Mouse (Mus musculus) midbrain, embryonic 10.5 days (tissue): ENCODE measurements around the gene Ccdc57. TPM values are rescaled to one million over a fixed set of nuclear protein-coding genes. Genes with fewer than 3 reads are reported as not detected.
A peak's percentile ranks its signal among the peaks of the same experiment; 100 is the strongest.

Source experiments
- DNase-seq: peaks from one replicate; pipeline ENCODE4 v3.0.0-alpha.2; 2017; ENCODE audit warnings: low spot score
- H3K27ac ChIP-seq: fragments of 300-500 bp; sonication (generic); replicated peaks from 2 replicates; pipeline ENCODE4 v1.5.1; 2016; ENCODE audit warnings: mild to moderate bottlenecking
- H3K27me3 ChIP-seq: fragments of 300-500 bp; sonication (generic); 2 replicates; pipeline ENCODE4 v1.6.1; 2016; ENCODE audit warnings: low read depth, mild to moderate bottlenecking; ENCODE audit not compliant: poor library complexity, severe bottlenecking
- H3K36me3 ChIP-seq: fragments of 300-500 bp; sonication (generic); 2 replicates; pipeline ENCODE4 v1.6.1; 2016; ENCODE audit warnings: mild to moderate bottlenecking, moderate library complexity
- H3K4me1 ChIP-seq: fragments of 300-500 bp; sonication (generic); 2 replicates; pipeline ENCODE4 v1.6.1; 2016
- H3K4me3 ChIP-seq: fragments of 300-500 bp; sonication (generic); 2 replicates; pipeline ENCODE4 v1.5.1; 2016; ENCODE audit warnings: mild to moderate bottlenecking, moderate library complexity
- H3K9me3 ChIP-seq: fragments of 300-500 bp; sonication (generic); replicated peaks from 2 replicates; pipeline ENCODE4 v1.6.1; 2016; ENCODE audit warnings: mild to moderate bottlenecking
- WGBS: fragments of 180-500 bp; shearing (Covaris S2); methylation state at CpG from one replicate; pipeline ENCODE4 v1.1.7; 2016; 5-methylcytosine and 5-hydroxymethylcytosine counted together
- polyA plus RNA-seq: library from polyadenylated mRNA; unstranded; fragments of >200 nt; fragmentation: Nextera tagmentation; extraction: Ambion mirVana; gene quantifications from 2 replicates; pipeline ENCODE4 v1.2.1, GENCODE M21; 2016

Gene Ccdc57
- polyA plus RNA-seq, 1 experiment from 2014 or later = 6.2 TPM

DNA sequence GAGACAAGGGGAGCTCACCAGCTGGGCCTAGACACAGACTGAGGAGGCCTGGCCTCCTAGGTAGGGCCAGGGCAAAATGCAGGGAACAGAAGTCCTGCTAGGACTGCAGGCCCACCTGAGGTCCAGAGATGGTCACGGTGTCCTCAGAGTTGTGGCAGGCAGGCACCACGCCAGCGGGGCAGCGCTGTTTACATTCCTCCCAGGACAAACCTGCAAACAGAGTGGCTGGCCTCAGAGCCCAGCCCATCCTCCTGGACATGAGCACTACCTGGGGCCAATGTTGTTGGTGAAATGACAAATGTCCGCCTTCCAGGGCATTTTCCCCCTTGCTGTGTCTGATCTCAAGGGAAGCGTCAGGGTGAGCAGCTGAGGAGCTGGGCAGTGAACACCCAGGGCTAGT is 115.3 kb downstream of the Ccdc57 start:
- 96% methylated on average over 6 of the region's 6 CpGs for WGBS

DNA sequence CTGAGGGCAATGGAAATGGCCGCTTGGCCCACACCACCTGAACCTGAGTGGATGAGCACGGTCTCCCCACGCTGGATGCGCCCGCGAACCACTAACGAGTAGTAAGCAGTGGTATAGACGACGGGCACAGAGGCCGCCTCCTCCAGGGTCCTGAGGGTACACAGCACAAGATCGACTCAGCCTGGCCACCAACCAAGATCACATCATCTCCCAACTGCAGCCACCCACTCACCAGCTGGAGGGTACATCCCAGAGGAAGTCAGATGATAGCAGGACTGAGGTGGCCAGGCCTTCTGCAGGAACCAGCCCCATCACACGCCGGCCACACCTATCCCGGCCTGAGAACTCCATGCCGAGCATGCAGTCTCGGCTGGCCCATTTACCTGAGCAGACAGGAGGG is 120.6 kb downstream of the Ccdc57 start:
- no peaks in the 10 kb centered on the region for H3K4me1 ChIP-seq
- no peaks in the 10 kb centered on the region for H3K9me3 ChIP-seq
- no peak for DNase-seq
- H3K27ac ChIP-seq = no peak overlapping the region
- H3K27me3 ChIP-seq = no peaks in the 10 kb centered on the region
- peaks cover 100% of the 10 kb centered on the region for H3K36me3 ChIP-seq
- WGBS = 96% methylated on average over 16 of the region's 16 CpGs
- H3K4me3 ChIP-seq = 0 out of 2 replicates have a peak overlapping the region, but pooled peaks have one; percentile 1

More for the DNA sequence above, 115.3 kb downstream of the Ccdc57 start:
- DNase-seq = no peak
- H3K27ac ChIP-seq = no peak overlapping the region
- no peak overlapping the region for H3K4me3 ChIP-seq
- peaks cover 100% of the 10 kb centered on the region for H3K36me3 ChIP-seq
- H3K9me3 ChIP-seq = no peaks in the 10 kb centered on the region
- H3K4me1 ChIP-seq = peaks cover 19% of the 10 kb centered on the region
- no peaks in the 10 kb centered on the region for H3K27me3 ChIP-seq

DNA sequence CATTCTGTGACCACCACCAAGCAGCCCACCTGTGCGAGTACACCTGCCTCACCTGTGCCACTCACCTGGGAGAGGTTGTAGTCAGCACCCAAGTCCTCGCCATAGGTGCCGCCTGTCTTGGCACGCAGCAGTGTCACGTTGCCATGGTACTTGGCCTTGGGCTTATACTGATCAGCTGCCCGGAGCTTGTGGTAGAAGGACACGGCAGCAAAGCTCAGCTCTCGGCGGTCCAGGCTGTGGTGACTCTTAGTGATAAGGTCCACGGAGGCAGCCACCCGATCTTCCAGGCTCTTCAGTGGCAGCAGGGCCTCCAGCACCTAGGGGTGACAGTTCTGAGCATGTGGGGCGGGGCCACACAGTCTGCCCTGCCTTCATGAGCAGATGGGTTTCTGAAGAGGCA is 124.7 kb downstream of the Ccdc57 start:
- H3K27ac ChIP-seq = no peak overlapping the region
- H3K27me3 ChIP-seq = no peaks in the 10 kb centered on the region
- no peaks in the 10 kb centered on the region for H3K4me1 ChIP-seq
- 97% methylated on average over 12 of the region's 12 CpGs for WGBS
- no peak for DNase-seq
- H3K36me3 ChIP-seq = peaks cover 84% of the 10 kb centered on the region
- H3K4me3 ChIP-seq = no peak overlapping the region
- H3K9me3 ChIP-seq = no peaks in the 10 kb centered on the region

GRCm38 (mm10) chr11:120805375-120806298 is 127.0 kb downstream of the Ccdc57 start:
- Histone ChIP-seq H3K4me1 (peaks cover under 1% of the 10 kb centered on the region; the same call in 1 of the 2 replicates), H3K4me3 (no peak overlapping the region), H3K9me3 (no peaks in the 10 kb centered on the region), H3K27me3 (no peaks in the 10 kb centered on the region), H3K27ac (no peak overlapping the region), H3K36me3 (peaks cover 60% of the 10 kb centered on the region)
- WGBS = 90% methylated on average over 7 of the region's 7 CpGs
- no peak for DNase-seq

DNA sequence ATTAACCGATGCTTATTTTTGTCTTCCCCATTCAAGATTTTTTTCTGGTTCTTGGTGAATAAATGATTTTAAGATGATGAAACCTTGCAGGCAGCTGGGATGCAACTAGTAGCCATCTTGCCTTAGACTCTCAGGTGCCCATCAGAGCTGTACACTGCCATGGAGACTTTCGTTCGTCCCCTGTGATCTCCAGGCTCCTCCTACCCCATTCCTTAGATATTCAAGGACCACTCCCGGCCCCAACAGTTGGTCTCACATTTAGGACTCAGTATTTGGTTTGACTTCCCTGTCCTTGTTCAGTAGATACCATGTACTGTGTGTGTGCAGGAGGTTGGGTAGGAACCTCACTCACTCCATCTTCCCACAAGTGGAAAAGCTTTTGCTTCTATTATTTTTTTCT is 127.9 kb downstream of the Ccdc57 start:
- Histone ChIP-seq H3K27me3 (no peaks in the 10 kb centered on the region), H3K4me3 (no peak overlapping the region), H3K27ac (no peak overlapping the region), H3K9me3 (no peaks in the 10 kb centered on the region), H3K4me1 (peaks cover 9% of the 10 kb centered on the region), H3K36me3 (peaks cover 51% of the 10 kb centered on the region)
- WGBS = 89% methylated on average over 4 of the region's 4 CpGs
- DNase-seq = no peak

DNA sequence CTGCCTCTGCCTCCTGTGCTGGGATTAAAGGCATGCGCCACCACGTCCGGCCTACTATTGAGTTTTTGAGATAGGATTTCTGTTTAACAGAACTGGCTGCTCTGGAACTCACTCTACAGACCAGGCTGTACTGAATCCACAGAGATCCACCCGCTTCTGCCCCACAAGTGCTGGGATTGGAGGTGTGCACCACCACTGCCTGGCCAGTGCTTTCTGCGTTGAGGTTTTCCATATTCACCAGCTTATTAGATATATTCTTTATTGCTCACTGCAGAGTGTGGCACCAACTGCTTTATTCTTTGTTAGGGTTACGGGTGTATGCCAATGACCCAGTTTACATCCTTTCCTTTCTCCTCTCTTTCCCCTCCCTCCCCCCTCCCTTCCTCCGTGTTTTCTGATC is 128.4 kb downstream of the Ccdc57 start:
- WGBS = 79% methylated on average over 7 of the region's 7 CpGs
- peaks cover 11% of the 10 kb centered on the region for H3K4me1 ChIP-seq
- no peaks in the 10 kb centered on the region for H3K27me3 ChIP-seq
- H3K36me3 ChIP-seq = peaks cover 46% of the 10 kb centered on the region
- H3K4me3 ChIP-seq = no peak overlapping the region
- no peak overlapping the region for H3K27ac ChIP-seq
- DNase-seq = no peak
- no peaks in the 10 kb centered on the region for H3K9me3 ChIP-seq

DNA sequence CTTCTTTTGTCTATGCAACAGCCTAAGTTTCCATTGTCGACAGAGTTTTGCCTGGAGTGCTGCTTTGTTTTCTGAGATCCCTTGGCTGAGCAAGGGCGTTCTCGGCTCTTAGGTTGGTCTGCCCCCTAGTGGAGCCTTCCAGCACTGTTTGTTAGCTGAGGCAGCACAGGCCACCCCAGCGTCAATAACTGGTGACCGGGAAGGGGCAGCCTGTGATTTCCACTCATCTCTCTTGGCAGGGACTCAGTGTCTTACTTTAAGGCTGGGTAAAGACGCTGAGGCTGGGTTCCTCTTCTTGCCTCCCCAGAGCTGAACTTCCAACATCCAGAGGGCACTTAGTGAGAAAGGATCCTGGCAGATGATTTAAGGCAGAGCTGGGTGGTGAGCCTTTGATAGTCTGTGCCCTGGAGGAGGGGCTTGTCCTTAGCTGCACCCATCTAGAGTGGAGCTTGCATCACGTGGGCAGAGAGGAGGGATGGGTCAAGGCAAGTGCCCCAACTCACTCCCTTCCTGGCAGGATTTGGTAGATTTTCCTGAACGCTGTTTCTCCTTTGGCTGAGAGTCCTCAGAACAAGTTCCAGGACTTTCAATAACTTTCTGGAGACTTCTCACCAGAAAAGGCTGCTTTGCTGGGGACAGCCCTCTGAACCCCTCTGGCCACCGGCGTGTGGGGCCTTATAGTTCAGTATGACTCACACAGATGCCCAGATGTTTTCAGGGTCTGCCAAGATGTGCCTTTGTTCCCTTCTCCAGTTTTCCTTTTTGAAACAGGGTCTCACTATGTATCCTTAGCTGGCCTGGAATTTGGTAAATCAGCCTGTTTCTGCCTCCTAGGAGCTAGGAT is 132.4 kb downstream of the Ccdc57 start:
- Histone ChIP-seq H3K36me3 (peaks cover 7% of the 10 kb centered on the region), H3K9me3 (no peaks in the 10 kb centered on the region), H3K27ac (peak overlapping the region; percentile 80), H3K4me1 (peaks cover 25% of the 10 kb centered on the region), H3K4me3 (peak overlapping the region; percentile 27), H3K27me3 (no peaks in the 10 kb centered on the region)
- DNase-seq = peak; percentile 90
- WGBS = 12% methylated on average over 10 of the region's 10 CpGs

DNA sequence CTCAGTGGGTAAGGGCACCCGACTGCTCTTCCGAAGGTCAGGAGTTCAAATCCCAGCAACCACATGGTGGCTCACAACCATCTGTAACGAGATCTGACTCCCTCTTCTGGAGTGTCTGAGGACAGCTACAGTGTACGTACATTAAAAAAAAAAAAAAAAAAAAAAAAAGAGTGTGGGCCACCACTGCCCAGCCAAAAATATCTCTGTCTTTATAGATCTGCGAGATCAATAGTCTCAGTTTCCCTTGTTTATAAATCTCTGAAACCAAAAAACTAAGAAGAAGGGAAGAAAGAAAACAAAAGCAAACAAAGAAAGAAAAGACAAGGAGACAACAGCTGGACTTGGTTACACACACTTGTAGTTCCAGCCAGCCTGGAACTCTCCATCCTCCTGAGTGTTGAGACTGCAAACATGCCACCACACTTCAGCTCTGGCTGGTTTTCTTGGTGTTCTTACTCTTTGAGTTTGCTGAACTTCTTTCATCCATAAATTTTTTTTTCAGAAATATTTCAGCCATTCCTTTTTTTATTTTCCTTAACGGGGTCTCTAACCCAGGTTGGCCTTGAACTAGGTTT is 133.3 kb downstream of the Ccdc57 start:
- H3K36me3 ChIP-seq = peaks cover 5% of the 10 kb centered on the region
- H3K4me1 ChIP-seq = peaks cover 34% of the 10 kb centered on the region
- peak overlapping the region; percentile 27; the same call in 1 of the 2 replicates for H3K4me3 ChIP-seq
- no peaks in the 10 kb centered on the region for H3K27me3 ChIP-seq
- DNase-seq = no peak
- H3K9me3 ChIP-seq = no peaks in the 10 kb centered on the region
- peak overlapping the region; percentile 80 for H3K27ac ChIP-seq
- WGBS = 77% methylated on average over 6 of the region's 6 CpGs

- Histone ChIP-seq H3K4me1 (peaks cover 37% of the 10 kb centered on the region), H3K27ac (no peak overlapping the region), H3K4me3 (no peak overlapping the region), H3K9me3 (no peaks in the 10 kb centered on the region), H3K36me3 (peaks cover 17% of the 10 kb centered on the region), H3K27me3 (no peaks in the 10 kb centered on the region)
- no peak for DNase-seq
- WGBS = 88% methylated on average over 3 of the region's 3 CpGs
Observed at GRCm38 (mm10) chr11:120798244-120798643, 134.4 kb downstream of the Ccdc57 start.

DNA sequence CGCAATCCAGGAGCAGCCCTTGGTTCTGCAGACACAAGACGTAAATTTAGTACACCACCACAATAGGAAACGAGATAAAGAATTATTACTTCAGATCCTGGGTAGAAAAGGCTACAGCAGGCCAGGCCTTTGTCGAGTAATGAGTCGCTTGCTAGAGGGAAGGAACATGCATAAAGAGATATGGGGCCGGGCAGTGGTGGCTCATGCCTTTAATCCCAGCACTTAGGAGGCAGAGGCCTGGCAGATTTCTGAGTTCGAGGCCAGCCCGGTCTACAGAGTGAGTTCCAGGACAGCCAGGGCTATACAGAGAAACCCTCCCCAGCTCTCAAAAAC is 136.1 kb downstream of the Ccdc57 start:
- Histone ChIP-seq H3K27ac (peak overlapping the region; percentile 87), H3K9me3 (no peaks in the 10 kb centered on the region), H3K27me3 (no peaks in the 10 kb centered on the region), H3K36me3 (peaks cover 33% of the 10 kb centered on the region), H3K4me1 (peaks cover 37% of the 10 kb centered on the region), H3K4me3 (peak overlapping the region; percentile 86)
- WGBS = 33% methylated on average over 8 of the region's 8 CpGs
- no peak for DNase-seq

DNA sequence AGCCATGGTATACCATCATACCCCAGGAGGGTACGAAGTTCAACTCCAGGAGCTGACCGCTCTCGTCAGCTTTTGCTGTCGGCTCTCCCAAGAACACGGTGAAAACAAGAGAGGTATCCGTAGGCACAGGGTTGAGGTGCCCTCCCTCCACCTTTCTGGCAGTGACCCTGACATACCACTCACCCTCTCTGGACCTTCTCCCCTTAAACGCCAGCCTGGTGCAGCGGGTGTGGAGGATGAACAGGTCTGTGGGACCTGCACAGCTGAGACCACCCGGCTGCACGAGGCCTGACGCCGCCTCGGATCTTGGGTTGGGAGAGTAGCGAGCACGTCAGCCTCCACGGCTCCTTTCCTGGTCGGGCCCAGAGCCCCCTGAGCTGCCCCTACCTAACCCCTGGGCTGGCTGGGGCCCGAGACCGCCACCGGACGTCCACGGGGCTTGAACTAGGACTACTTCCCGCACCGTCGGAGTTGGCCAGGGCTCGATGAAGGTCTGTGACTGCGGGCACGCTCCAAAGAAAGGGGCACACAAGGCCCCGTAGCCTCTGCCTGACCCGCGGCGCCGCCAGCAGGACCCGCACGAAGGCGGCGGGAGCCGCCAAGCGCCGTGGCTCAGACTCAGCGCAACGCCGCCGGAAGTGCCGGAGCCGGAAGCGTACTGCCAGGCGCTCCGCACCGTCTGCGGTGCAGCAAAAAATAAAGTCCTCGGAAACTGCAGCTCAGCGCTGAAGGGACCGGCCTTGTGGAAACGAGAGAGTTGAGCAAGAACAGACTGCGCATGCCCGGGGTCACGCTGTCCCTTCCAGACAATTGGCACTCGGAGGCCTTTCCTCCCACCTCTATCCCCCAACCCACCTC is 136.7 kb downstream of the Ccdc57 start, which contains the start of gene Dus1l:
Dus1l (minus strand) TSS at position 648 of the 858 bp plus-strand sequence.
- peak; percentile 97 for DNase-seq
- 2% methylated on average over 59 of the region's 59 CpGs for WGBS
- peak within 1 kb of the TSS; percentile 86 for H3K4me3 ChIP-seq
- peaks cover 39% of the 10 kb centered on the region for H3K36me3 ChIP-seq
- H3K9me3 ChIP-seq = no peaks in the 10 kb centered on the region
- peak within 1 kb of the TSS; percentile 87 for H3K27ac ChIP-seq
- no peaks in the 10 kb centered on the region for H3K27me3 ChIP-seq
- peaks cover 37% of the 10 kb centered on the region for H3K4me1 ChIP-seq

DNA sequence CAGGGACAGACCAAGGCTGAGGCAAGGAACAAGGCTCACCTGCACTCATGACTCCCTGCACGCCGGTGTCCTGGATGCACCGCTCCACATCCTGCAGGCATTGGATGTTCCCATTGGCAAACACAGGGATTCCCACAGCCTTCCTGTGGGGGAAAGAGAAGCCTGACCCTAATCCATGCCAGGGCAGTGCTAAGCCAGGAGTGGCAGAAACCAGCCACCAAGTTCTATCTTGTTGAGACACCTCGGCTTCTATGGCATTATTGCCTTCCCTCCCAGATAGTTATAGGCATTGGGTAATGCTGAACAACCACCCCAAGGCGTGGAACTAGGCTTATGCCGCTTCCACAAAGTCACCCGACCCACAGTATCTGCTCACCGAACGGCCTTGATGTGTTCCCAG is 140.0 kb downstream of the Ccdc57 start:
- Histone ChIP-seq H3K4me1 (peaks cover 26% of the 10 kb centered on the region), H3K4me3 (no peak overlapping the region), H3K27me3 (no peaks in the 10 kb centered on the region), H3K36me3 (peaks cover 71% of the 10 kb centered on the region), H3K9me3 (no peaks in the 10 kb centered on the region), H3K27ac (no peak overlapping the region)
- WGBS = 91% methylated on average over 9 of the region's 9 CpGs
- no peak for DNase-seq
